Mouse (Mus musculus) cerebellum, postnatal 10 days (tissue): ENCODE data around the gene Prpf4.

Experiments
- DNase-seq, 2 experiments: peaks; one replicate each; pipeline ENCODE4 v3.0.0; 2021; ENCODE audit warnings: mixed read lengths in 2 of 2

Gene Prpf4

GRCm38 (mm10) chr4:62389592-62390512 lies 18.7 kb upstream of the Prpf4 start:
- no peak for DNase-seq

DNA sequence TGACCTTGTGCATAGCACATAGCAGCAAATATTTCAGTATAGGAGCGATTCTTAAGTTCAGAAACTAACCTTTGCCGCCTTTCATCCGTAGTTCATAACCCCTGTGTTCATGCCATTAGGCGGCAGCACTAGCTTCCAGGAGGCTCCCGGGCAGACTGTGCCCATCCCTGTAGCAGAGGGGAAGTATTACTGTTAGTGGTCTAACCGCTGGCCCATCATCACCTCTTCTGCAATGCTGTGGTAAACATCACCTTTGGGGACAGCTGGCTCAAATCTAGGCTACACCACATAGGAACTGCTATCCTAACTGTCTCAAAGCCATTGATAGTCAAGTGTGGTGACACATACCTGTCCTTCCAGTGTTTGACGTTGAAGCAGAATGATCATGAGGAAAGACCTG lies 16.7 kb upstream of the Prpf4 start:
- DNase-seq: peak in 1 of 2 experiments; percentile 6

- no peak for DNase-seq
Measured at GRCm38 (mm10) chr4:62393459-62393858, 15.1 kb upstream of the Prpf4 start.

- no peak for DNase-seq
Measured at GRCm38 (mm10) chr4:62395806-62396205, 12.8 kb upstream of the Prpf4 start.

- DNase-seq: no peak
Measured at GRCm38 (mm10) chr4:62397616-62398365, 10.8 kb upstream of the Prpf4 start.

DNA sequence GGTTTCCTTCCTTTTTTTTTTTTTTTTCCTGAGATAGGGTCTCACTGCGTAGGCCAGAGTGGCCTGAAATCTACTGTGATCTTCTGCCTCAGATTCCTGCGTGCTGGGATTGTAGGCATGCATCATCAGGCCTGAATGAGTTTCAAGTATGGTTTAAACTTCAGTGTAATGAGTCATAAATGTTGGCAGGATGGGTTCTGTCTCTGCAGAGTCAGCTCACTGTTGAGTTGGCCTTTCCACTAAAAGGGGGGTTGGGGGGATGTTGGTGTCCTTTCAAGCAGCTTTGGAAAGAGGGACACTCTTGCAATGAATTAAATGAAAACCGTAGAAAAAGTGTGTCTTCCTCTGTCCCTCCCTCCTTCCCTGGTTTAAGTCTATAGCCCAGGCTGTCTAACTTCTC lies 9.6 kb upstream of the Prpf4 start:
- no peak for DNase-seq

DNA sequence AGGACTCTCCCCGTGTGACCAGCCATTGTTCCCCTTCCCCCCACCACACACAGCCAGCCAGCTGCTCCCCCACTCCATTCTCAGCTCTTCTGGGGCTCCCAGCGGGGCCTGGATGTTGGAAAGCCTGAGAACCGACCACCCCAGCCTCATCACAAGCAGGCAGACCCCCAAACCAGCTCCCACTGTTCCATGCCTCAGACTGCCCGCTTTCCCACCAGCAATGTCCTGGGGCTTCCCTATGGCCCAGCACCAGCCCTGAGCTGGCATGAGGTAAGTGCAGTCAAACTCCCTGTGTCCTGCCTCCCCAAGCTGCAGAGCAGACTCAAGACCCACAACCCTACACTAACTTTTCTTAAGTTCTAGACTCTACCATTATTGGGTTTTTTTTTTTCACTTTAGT lies 2.5 kb upstream of the Prpf4 start:
- DNase-seq: peak; percentile 7 to 14

DNA sequence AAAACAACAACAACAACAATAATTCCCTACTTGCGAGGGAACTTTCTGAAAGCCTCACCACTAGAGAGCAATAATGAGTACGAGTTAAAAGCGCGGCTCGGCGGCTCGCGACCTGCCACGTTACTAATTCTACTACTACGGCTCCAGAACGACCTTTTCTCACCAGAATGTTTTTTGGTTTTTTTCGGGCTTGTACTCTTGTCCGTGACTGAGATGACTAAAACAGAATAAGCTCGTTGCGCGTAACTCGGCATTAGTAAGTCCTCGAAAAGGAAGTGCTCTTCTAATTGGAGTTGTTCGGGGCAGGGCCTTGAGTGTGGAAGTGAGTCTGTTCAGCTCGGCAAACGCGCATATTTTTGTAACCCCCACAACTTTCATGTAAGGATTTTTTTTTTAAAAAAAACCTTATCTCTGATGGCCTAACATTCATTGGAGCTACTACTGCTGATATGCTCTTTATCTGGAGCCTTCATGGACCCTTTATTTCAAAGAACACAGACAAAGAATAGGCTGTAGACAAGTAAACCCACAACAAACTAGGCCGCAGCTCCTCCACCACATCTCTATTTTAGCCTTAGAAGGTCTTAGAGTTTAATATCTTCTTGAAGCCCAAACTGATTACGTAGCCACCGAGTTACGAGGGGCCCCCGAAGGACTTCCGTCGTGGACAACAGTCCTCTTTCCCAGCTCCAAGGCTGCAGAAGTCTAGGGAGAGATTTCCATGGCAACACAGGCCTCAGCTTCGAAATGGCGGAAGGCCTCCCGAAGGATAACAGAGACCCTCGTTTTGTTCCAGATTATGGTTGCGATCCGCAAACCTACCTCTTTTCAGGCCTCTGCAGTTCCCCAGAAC lies 641 bp upstream of the Prpf4 start:
- DNase-seq: peak; percentile 68 to 76

- DNase-seq: no peak
Measured at GRCm38 (mm10) chr4:62409615-62410014, 1.0 kb downstream of the Prpf4 start.

DNA sequence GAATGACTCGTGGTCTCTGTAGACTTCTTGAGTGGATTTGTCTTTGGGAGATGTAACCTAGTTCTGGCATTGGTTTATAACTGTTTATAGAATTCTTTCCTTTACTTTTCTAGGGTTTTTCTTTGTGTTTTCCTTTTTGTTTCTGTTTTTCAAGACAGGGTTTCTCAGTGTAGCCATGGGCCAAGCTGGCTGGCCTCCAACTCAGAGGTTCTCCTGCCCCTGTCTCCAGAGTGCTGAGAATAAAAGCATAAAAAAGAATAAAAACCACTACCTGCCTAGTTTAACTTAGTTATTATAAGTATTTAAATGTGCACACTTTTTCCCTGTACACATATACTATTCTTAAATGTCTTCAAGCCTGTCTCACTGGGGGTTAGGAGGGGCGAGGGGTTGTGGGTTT lies 1.7 kb downstream of the Prpf4 start:
- peak in 1 of 2 experiments; percentile 18 for DNase-seq

DNA sequence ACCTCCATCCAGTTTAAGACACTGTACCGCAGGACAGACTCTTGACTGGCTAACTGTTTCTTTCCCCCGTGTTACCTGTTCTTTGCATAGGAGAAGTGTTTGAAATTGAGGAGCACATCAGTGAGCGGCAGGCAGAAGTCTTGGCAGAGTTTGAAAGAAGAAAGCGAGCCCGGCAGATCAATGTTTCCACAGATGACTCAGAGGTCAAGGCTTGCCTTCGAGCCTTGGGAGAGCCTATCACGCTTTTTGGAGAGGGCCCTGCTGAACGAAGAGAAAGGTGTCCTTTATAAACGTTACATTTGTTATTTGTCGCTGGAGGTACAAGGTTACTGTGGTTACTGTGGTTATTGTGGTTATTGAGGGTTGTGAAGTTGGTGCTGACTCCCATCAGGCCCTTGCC lies 3.0 kb downstream of the Prpf4 start:
- no peak for DNase-seq

DNA sequence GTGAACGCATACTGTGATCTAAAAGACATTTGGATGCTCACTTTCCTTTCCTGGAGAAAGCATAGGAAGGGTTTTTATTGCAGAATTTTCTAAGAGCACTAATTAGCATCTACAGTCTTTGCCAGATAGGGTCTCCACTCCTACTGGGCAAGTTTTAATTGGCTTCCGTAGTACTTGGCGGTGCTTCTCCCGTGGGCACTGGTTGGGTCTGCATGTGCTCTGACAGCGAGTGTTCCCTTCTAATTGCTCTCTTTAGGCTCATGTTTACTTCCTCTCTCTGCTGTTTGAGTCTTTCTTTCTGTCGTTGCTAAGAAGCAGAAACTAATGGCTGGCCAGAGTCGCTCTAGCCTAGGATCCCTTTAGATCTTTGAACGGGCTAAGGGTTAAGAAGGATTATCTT lies 9.9 kb downstream of the Prpf4 start:
- DNase-seq: no peak

GRCm38 (mm10) chr4:62419091-62419490 lies 10.5 kb downstream of the Prpf4 start:
- DNase-seq: no peak

DNA sequence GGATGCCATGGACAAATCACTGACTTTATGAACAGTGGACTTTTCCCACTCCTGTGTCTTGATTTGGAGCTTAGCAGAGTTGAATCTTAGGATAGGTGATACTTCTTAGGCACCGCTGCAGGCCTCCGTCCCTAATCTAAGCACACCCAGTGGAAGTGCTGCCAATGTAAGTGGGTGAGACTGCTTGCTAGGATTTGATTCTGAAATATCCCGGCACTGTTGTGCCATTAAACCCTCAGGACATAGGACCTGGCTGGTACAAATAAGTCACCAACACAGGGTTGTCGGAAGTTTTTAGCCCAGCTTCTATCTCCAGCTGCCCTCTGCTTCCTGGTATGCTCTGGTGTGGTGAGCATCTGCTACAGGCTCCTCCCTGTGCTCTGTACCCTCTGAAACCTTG lies 17.3 kb downstream of the Prpf4 start:
- no peak for DNase-seq

- DNase-seq: peak; percentile 20 to 33
Measured at GRCm38 (mm10) chr4:62427978-62428758, 19.6 kb downstream of the Prpf4 start.

DNA sequence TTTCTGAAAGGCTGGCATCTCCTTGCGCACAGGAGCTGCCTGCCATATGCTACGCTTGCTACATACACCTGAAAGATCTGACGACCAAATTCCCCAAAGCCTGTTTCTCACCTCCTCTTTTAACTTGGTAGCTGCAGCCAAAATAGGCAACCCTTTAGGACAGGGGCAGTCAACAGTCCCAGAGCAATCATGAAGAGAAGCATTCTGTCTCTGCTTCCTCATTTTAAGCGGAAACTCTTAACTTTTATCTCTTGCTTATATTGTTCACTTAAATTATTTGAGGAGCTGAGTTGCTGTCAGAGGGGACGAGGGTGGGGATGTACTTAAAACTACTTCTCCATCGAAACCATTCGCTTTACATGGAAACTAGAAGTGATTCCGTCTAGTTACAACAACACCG lies 21.0 kb downstream of the Prpf4 start:
- DNase-seq: no peak

GRCm38 (mm10) chr4:62430678-62431077 lies 22.1 kb downstream of the Prpf4 start:
- DNase-seq: no peak

DNA sequence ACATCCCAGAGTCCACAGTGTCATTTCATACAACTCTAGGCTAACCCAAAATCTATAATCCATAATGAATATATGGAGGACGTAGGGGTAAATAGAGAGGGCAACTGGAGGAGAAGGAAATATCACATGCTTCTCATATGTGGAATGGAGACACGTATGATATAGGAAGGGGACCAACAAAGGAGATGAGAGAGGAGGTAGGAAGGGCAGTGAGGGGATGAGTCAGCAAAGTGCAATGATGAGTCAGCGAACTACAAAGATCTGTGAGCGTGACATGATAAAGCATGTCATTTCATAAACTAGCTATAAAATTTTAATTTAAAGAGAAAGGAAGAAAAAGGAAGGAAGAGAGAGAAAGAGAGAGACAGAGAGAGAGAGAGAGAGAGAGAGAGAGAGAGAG lies 22.9 kb downstream of the Prpf4 start:
- DNase-seq: no peak

GRCm38 (mm10) chr4:62433939-62434870 lies 25.6 kb downstream of the Prpf4 start:
- no peak for DNase-seq

GRCm38 (mm10) chr4:62435081-62435480 lies 26.5 kb downstream of the Prpf4 start, which contains the start of gene Rnf183:
Gene Rnf183 (minus strand): TSS chr4:62435252.
- DNase-seq: no peak

GRCm38 (mm10) chr4:62437256-62437778 lies 28.7 kb downstream of the Prpf4 start:
- no peak for DNase-seq
